Mouse (Mus musculus) heart, embryonic 13.5 days (tissue): Measurements from ENCODE around the gene P4ha2. TPM values are rescaled to one million over a fixed set of nuclear protein-coding genes. Genes with fewer than 3 reads are reported as not detected.

Experiments used
- ATAC-seq: fragments of 200-750 bp; cut with Nextera tagmentation; 2 replicates; pipeline ENCODE4 v1.8.0; 2017; ENCODE audit warnings: moderate TSS enrichment; ENCODE audit not compliant: insufficient number of reproducible peaks, low FRiP score, low TSS enrichment; ENCODE audit errors: extremely low read depth
- H3K27ac ChIP-seq: fragments of 300-500 bp; sonication (generic); replicated peaks from 2 replicates; pipeline ENCODE4 v1.5.1; 2015; ENCODE audit warnings: moderate library complexity, mild to moderate bottlenecking, inconsistent platforms
- H3K27me3 ChIP-seq: fragments of 300-500 bp; sonication (generic); replicated peaks from 2 replicates; pipeline ENCODE4 v1.6.1; 2015; ENCODE audit warnings: mild to moderate bottlenecking, inconsistent platforms
- H3K36me3 ChIP-seq: fragments of 300-500 bp; sonication (generic); 2 replicates; pipeline ENCODE4 v1.6.1; 2015; ENCODE audit warnings: mild to moderate bottlenecking, inconsistent platforms
- H3K4me1 ChIP-seq: fragments of 300-500 bp; sonication (generic); 2 replicates; pipeline ENCODE4 v1.6.1; 2015; ENCODE audit warnings: inconsistent platforms
- H3K4me2 ChIP-seq: fragments of 300-500 bp; sonication (generic); 2 replicates; pipeline ENCODE4 v1.6.1; 2015; ENCODE audit warnings: inconsistent platforms, mild to moderate bottlenecking, moderate library complexity
- H3K4me3 ChIP-seq: fragments of 300-500 bp; sonication (generic); 2 replicates; pipeline ENCODE4 v1.5.1; 2015; ENCODE audit warnings: moderate library complexity, mild to moderate bottlenecking, inconsistent platforms
- H3K9ac ChIP-seq: fragments of 300-500 bp; sonication (generic); 2 replicates; pipeline ENCODE4 v1.6.1; 2015; ENCODE audit warnings: inconsistent platforms, mild to moderate bottlenecking, moderate library complexity
- H3K9me3 ChIP-seq: fragments of 300-500 bp; sonication (generic); 2 replicates; pipeline ENCODE4 v1.6.1; 2016; ENCODE audit warnings: inconsistent platforms
- WGBS: fragments of 180-500 bp; shearing (Covaris S2); methylation state at CpG from one replicate; pipeline ENCODE4 v1.1.7; 2015; ENCODE audit warnings: mixed read lengths; 5-methylcytosine and 5-hydroxymethylcytosine counted together
- polyA plus RNA-seq: library from polyadenylated mRNA; unstranded; fragments of >200 nt; fragmentation: Nextera tagmentation; extraction: Ambion mirVana; gene quantifications from 2 replicates; pipeline ENCODE4 v1.2.1, GENCODE M21; 2015

Gene P4ha2
- polyA plus RNA-seq, 1 experiment from 2014 or later, result 44.7 TPM

- Histone ChIP-seq H3K4me3 (no peak overlapping the region), H3K9me3 (no peaks in the 10 kb centered on the region; the same call in 1 of the 2 replicates), H3K27ac (no peak overlapping the region), H3K4me1 (peaks cover 6% of the 10 kb centered on the region; the same call in 1 of the 2 replicates), H3K36me3 (no peaks in the 10 kb centered on the region), H3K27me3 (no peaks in the 10 kb centered on the region), H3K9ac (no peak overlapping the region), H3K4me2 (no peak overlapping the region)
- ATAC-seq, result no peak
- WGBS, result 64% methylated on average over 6 of the region's 6 CpGs
Measured at GRCm38 (mm10) chr11:54145990-54146389, 46.1 kb downstream of the P4ha2 start.

- Histone ChIP-seq H3K4me1 (peaks cover 15% of the 10 kb centered on the region), H3K4me3 (no peak overlapping the region), H3K4me2 (no peak overlapping the region), H3K27me3 (no peaks in the 10 kb centered on the region), H3K9me3 (no peaks in the 10 kb centered on the region; the same call in 1 of the 2 replicates), H3K27ac (no peak overlapping the region), H3K36me3 (no peaks in the 10 kb centered on the region), H3K9ac (no peak overlapping the region)
- no peak for ATAC-seq
- WGBS, result 75% methylated on average over 3 of the region's 3 CpGs
Measured at GRCm38 (mm10) chr11:54149791-54150465, 50.0 kb downstream of the P4ha2 start.

GRCm38 (mm10) chr11:54151141-54151540, 51.2 kb downstream of the P4ha2 start:
- no peak for ATAC-seq
- Histone ChIP-seq H3K4me3 (no peak overlapping the region), H3K4me1 (peaks cover 15% of the 10 kb centered on the region), H3K27me3 (no peaks in the 10 kb centered on the region), H3K9ac (no peak overlapping the region), H3K36me3 (no peaks in the 10 kb centered on the region), H3K27ac (no peak overlapping the region), H3K9me3 (no peaks in the 10 kb centered on the region; the same call in 1 of the 2 replicates), H3K4me2 (no peak overlapping the region)
- WGBS, result 31% methylated on average over 7 of the region's 7 CpGs

GRCm38 (mm10) chr11:54152957-54153356, 53.1 kb downstream of the P4ha2 start:
- no peak overlapping the region for H3K4me2 ChIP-seq
- H3K9ac ChIP-seq, result no peak overlapping the region
- no peak for ATAC-seq
- peaks cover 15% of the 10 kb centered on the region for H3K4me1 ChIP-seq
- no peaks in the 10 kb centered on the region for H3K27me3 ChIP-seq
- no peak overlapping the region for H3K27ac ChIP-seq
- H3K9me3 ChIP-seq, result no peaks in the 10 kb centered on the region; the same call in 1 of the 2 replicates
- H3K4me3 ChIP-seq, result no peak overlapping the region
- 66% methylated on average over 3 of the region's 3 CpGs for WGBS
- H3K36me3 ChIP-seq, result no peaks in the 10 kb centered on the region

- no peaks in the 10 kb centered on the region for H3K36me3 ChIP-seq
- no peak overlapping the region for H3K27ac ChIP-seq
- no peak overlapping the region for H3K4me3 ChIP-seq
- WGBS, result 67% methylated on average over 6 of the region's 6 CpGs
- no peak for ATAC-seq
- no peak overlapping the region for H3K4me2 ChIP-seq
- H3K4me1 ChIP-seq, result peaks cover 10% of the 10 kb centered on the region; the same call in 1 of the 2 replicates
- no peaks in the 10 kb centered on the region for H3K9me3 ChIP-seq
- H3K9ac ChIP-seq, result no peak overlapping the region
- no peaks in the 10 kb centered on the region for H3K27me3 ChIP-seq
Measured at GRCm38 (mm10) chr11:54155864-54156263, 56.0 kb downstream of the P4ha2 start.

- no peak overlapping the region for H3K27ac ChIP-seq
Measured at GRCm38 (mm10) chr11:54156504-54156903, 56.6 kb downstream of the P4ha2 start.

GRCm38 (mm10) chr11:54157586-54157985, 57.7 kb downstream of the P4ha2 start:
- no peak overlapping the region for H3K4me3 ChIP-seq

More at GRCm38 (mm10) chr11:54156504-54156903, 56.6 kb downstream of the P4ha2 start:
- Histone ChIP-seq H3K27me3 (no peaks in the 10 kb centered on the region), H3K9ac (no peak overlapping the region), H3K4me2 (no peak overlapping the region), H3K4me1 (peaks cover 4% of the 10 kb centered on the region; the same call in 1 of the 2 replicates), H3K36me3 (no peaks in the 10 kb centered on the region), H3K9me3 (no peaks in the 10 kb centered on the region), H3K4me3 (no peak overlapping the region)
- ATAC-seq, result no peak

GRCm38 (mm10) chr11:54160435-54160834, 60.5 kb downstream of the P4ha2 start:
- WGBS, result 69% methylated on average over 5 of the region's 5 CpGs
- H3K9me3 ChIP-seq, result no peaks in the 10 kb centered on the region
- ATAC-seq, result no peak
- no peak overlapping the region for H3K4me3 ChIP-seq
- no peaks in the 10 kb centered on the region for H3K27me3 ChIP-seq
- H3K4me2 ChIP-seq, result no peak overlapping the region
- H3K36me3 ChIP-seq, result no peaks in the 10 kb centered on the region
- no peak overlapping the region for H3K9ac ChIP-seq
- H3K4me1 ChIP-seq, result 0 out of 2 replicates have a peak, but pooled peaks cover 3% of the 10 kb centered on the region
- no peak overlapping the region for H3K27ac ChIP-seq

More at GRCm38 (mm10) chr11:54157586-54157985, 57.7 kb downstream of the P4ha2 start:
- Histone ChIP-seq H3K27me3 (no peaks in the 10 kb centered on the region), H3K9ac (no peak overlapping the region), H3K4me1 (peaks cover 4% of the 10 kb centered on the region; the same call in 1 of the 2 replicates), H3K9me3 (no peaks in the 10 kb centered on the region), H3K4me2 (no peak overlapping the region), H3K36me3 (no peaks in the 10 kb centered on the region), H3K27ac (no peak overlapping the region)
- ATAC-seq, result no peak
- 71% methylated on average over 8 of the region's 8 CpGs for WGBS

GRCm38 (mm10) chr11:54160920-54161319, 61.0 kb downstream of the P4ha2 start:
- Histone ChIP-seq H3K9me3 (no peaks in the 10 kb centered on the region), H3K4me1 (0 out of 2 replicates have a peak, but pooled peaks cover 3% of the 10 kb centered on the region), H3K4me3 (no peak overlapping the region), H3K4me2 (no peak overlapping the region), H3K9ac (no peak overlapping the region), H3K27me3 (no peaks in the 10 kb centered on the region), H3K36me3 (no peaks in the 10 kb centered on the region), H3K27ac (no peak overlapping the region)
- no peak for ATAC-seq
- WGBS, result 51% methylated on average over 2 of the region's 2 CpGs

- 59% methylated on average over 2 of the region's 2 CpGs for WGBS
- no peak overlapping the region for H3K4me2 ChIP-seq
- H3K27me3 ChIP-seq, result no peaks in the 10 kb centered on the region
- H3K27ac ChIP-seq, result no peak overlapping the region
- H3K4me3 ChIP-seq, result no peak overlapping the region
- no peak overlapping the region for H3K9ac ChIP-seq
- 0 out of 2 replicates have a peak, but pooled peaks cover 3% of the 10 kb centered on the region for H3K4me1 ChIP-seq
- no peaks in the 10 kb centered on the region for H3K9me3 ChIP-seq
- no peak for ATAC-seq
- H3K36me3 ChIP-seq, result no peaks in the 10 kb centered on the region
Measured at GRCm38 (mm10) chr11:54161514-54161913, 61.6 kb downstream of the P4ha2 start.

- Histone ChIP-seq H3K4me1 (0 out of 2 replicates have a peak, but pooled peaks cover 3% of the 10 kb centered on the region), H3K4me3 (no peak overlapping the region), H3K4me2 (no peak overlapping the region), H3K36me3 (no peaks in the 10 kb centered on the region), H3K27me3 (no peaks in the 10 kb centered on the region), H3K27ac (no peak overlapping the region), H3K9me3 (no peaks in the 10 kb centered on the region), H3K9ac (no peak overlapping the region)
- WGBS, result 27% methylated on average over 1 of the region's 1 CpGs
- ATAC-seq, result no peak
Measured at GRCm38 (mm10) chr11:54162968-54163367, 63.1 kb downstream of the P4ha2 start.
